Mouse (Mus musculus) forebrain, embryonic 15.5 days (tissue): ENCODE results near the gene Serpinh1. TPM values are rescaled to one million over a fixed set of nuclear protein-coding genes. Genes with fewer than 3 reads are reported as not detected.
A peak's percentile ranks its signal among the peaks of the same experiment; 100 is the strongest.

Experiments
- ATAC-seq: fragments of 200-750 bp; cut with Nextera tagmentation; replicated peaks from 2 replicates; pipeline ENCODE4 v1.8.0; 2017; ENCODE audit warnings: mild to moderate bottlenecking, moderate TSS enrichment, moderate library complexity
- H3K27ac ChIP-seq: fragments of 300-500 bp; sonication (generic); replicated peaks from 2 replicates; pipeline ENCODE4 v1.5.1; 2015; ENCODE audit warnings: mild to moderate bottlenecking, inconsistent platforms
- H3K27me3 ChIP-seq: fragments of 300-500 bp; sonication (generic); 2 replicates; pipeline ENCODE4 v1.6.1; 2015; ENCODE audit warnings: inconsistent platforms
- H3K36me3 ChIP-seq: fragments of 300-500 bp; sonication (generic); 2 replicates; pipeline ENCODE4 v1.6.1; 2015; ENCODE audit warnings: mild to moderate bottlenecking, inconsistent platforms
- H3K4me1 ChIP-seq: fragments of 300-500 bp; sonication (generic); 2 replicates; pipeline ENCODE4 v1.6.1; 2015; ENCODE audit warnings: inconsistent platforms
- H3K4me2 ChIP-seq: fragments of 300-500 bp; sonication (generic); replicated peaks from 2 replicates; pipeline ENCODE4 v1.6.1; 2015; ENCODE audit warnings: mild to moderate bottlenecking, inconsistent platforms
- H3K4me3 ChIP-seq: fragments of 300-500 bp; sonication (generic); 2 replicates; pipeline ENCODE4 v1.5.1; 2015; ENCODE audit warnings: mild to moderate bottlenecking, inconsistent platforms
- H3K9ac ChIP-seq: fragments of 300-500 bp; sonication (generic); replicated peaks from 2 replicates; pipeline ENCODE4 v1.6.1; 2015; ENCODE audit warnings: mild to moderate bottlenecking, inconsistent platforms
- H3K9me3 ChIP-seq: fragments of 300-500 bp; sonication (generic); 2 replicates; pipeline ENCODE4 v1.6.1; 2016; ENCODE audit warnings: inconsistent platforms
- WGBS: fragments of 180-500 bp; shearing (Covaris S2); methylation state at CpG from one replicate; pipeline ENCODE4 v1.1.7; 2015; ENCODE audit warnings: mixed read lengths; 5-methylcytosine and 5-hydroxymethylcytosine counted together
- polyA plus RNA-seq: library from polyadenylated mRNA; unstranded; fragments of >200 nt; fragmentation: Nextera tagmentation; extraction: Ambion mirVana; gene quantifications from 2 replicates; pipeline ENCODE4 v1.2.1, GENCODE M21; 2015

Gene Serpinh1
- polyA plus RNA-seq, 1 experiment from 2014 or later: 210 TPM

DNA sequence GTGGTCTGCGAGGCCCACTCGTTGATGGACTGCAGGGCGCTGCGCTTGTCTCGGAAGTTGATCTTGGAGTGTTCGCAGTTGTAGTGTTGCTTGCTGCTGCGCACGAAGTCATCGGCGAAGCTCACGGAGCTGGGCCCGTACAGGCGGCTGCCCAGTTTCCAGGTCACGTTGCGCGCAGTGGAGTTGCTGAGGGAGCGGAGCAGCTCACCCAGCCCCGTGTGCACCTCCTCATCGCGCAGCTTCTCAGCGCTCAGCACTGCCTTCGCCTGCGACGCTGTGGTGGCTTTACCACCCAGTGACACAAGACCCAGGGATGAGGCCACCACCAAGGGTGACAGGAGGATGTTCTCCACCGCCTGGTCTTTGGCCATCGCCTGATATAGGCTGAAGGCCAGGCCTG, 4.2 kb downstream of the Serpinh1 start:
- Histone ChIP-seq H3K4me2 (no peak overlapping the region), H3K27ac (no peak overlapping the region), H3K9me3 (no peaks in the 10 kb centered on the region), H3K4me1 (peaks cover 34% of the 10 kb centered on the region), H3K4me3 (no peak overlapping the region), H3K27me3 (no peaks in the 10 kb centered on the region), H3K9ac (no peak overlapping the region), H3K36me3 (peaks cover 15% of the 10 kb centered on the region)
- WGBS: 96% methylated on average over 26 of the region's 26 CpGs
- no peak for ATAC-seq

- Histone ChIP-seq H3K9ac (no peak overlapping the region), H3K4me3 (no peak overlapping the region), H3K27me3 (no peaks in the 10 kb centered on the region), H3K27ac (no peak overlapping the region), H3K9me3 (no peaks in the 10 kb centered on the region), H3K4me1 (peaks cover 22% of the 10 kb centered on the region), H3K36me3 (peaks cover 15% of the 10 kb centered on the region), H3K4me2 (no peak overlapping the region)
- ATAC-seq: no peak
- 97% methylated on average over 10 of the region's 10 CpGs for WGBS
Observed at GRCm38 (mm10) chr7:99347268-99347667, 5.8 kb downstream of the Serpinh1 start.

DNA sequence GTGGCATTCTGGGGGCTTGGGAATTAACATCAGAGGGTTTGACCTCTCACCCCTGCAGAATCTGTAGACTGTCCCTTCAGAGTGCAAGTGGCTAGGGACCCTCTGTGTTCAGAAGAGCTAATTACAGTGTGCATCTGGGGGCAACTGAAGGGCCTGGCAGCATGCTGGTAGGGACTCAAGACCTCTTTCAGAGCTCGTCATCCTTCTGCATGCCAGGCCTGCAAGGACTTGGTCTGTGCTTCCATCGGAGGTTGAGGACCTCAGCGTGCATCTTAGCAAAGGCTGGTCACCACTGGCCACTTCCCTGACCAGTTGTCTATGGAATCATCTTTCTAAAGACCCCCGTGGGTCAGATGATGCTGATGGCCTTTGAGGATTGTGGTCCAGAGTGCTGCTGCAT, 9.5 kb downstream of the Serpinh1 start:
- no peaks in the 10 kb centered on the region for H3K9me3 ChIP-seq
- H3K27ac ChIP-seq: no peak overlapping the region
- no peak overlapping the region for H3K4me2 ChIP-seq
- WGBS: 89% methylated on average over 4 of the region's 4 CpGs
- H3K36me3 ChIP-seq: peaks cover 15% of the 10 kb centered on the region
- H3K4me1 ChIP-seq: no peaks in the 10 kb centered on the region
- no peak overlapping the region for H3K4me3 ChIP-seq
- no peak for ATAC-seq
- H3K9ac ChIP-seq: no peak overlapping the region
- H3K27me3 ChIP-seq: no peaks in the 10 kb centered on the region

GRCm38 (mm10) chr7:99340736-99341135, 12.3 kb downstream of the Serpinh1 start:
- Histone ChIP-seq H3K4me2 (no peak overlapping the region), H3K9me3 (no peaks in the 10 kb centered on the region), H3K27ac (no peak overlapping the region), H3K27me3 (no peaks in the 10 kb centered on the region), H3K36me3 (peaks cover 24% of the 10 kb centered on the region), H3K4me1 (no peaks in the 10 kb centered on the region), H3K9ac (no peak overlapping the region), H3K4me3 (no peak overlapping the region)
- 82% methylated on average over 8 of the region's 8 CpGs for WGBS
- no peak for ATAC-seq

GRCm38 (mm10) chr7:99332774-99333480, 20.1 kb downstream of the Serpinh1 start:
- Histone ChIP-seq H3K4me1 (peaks cover 3% of the 10 kb centered on the region; the same call in 1 of the 2 replicates), H3K27ac (no peak overlapping the region), H3K9me3 (no peaks in the 10 kb centered on the region), H3K36me3 (peaks cover 21% of the 10 kb centered on the region), H3K27me3 (no peaks in the 10 kb centered on the region), H3K4me3 (no peak overlapping the region), H3K4me2 (no peak overlapping the region), H3K9ac (no peak overlapping the region)
- ATAC-seq: peak; percentile 57
- WGBS: 45% methylated on average over 12 of the region's 12 CpGs

GRCm38 (mm10) chr7:99330012-99330411, 23.0 kb downstream of the Serpinh1 start:
- no peak overlapping the region for H3K27ac ChIP-seq
- H3K9ac ChIP-seq: no peak overlapping the region
- no peaks in the 10 kb centered on the region for H3K27me3 ChIP-seq
- H3K4me2 ChIP-seq: no peak overlapping the region
- no peaks in the 10 kb centered on the region for H3K9me3 ChIP-seq
- peaks cover 3% of the 10 kb centered on the region; the same call in 1 of the 2 replicates for H3K4me1 ChIP-seq
- no peak for ATAC-seq
- H3K36me3 ChIP-seq: no peaks in the 10 kb centered on the region
- WGBS: 89% methylated on average over 5 of the region's 5 CpGs
- H3K4me3 ChIP-seq: no peak overlapping the region

DNA sequence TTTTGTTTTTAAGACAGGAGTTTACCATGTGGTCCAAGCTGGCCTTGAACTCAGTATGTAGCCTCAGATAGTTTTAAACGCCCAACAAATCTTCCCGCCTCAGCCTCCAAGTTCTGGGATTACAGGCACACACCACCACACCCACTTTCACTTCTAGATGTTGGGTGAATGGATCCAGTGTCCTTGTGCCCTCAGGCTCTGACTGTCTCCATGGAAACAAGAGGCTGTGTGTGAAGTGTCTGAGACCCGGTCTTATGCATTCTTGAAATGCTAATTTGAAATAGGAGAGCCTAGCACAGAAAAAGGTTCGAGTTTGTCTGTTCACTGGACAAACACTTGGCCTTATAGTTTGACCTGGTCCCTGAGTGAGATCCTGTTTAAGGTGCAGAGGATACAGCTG, 24.2 kb downstream of the Serpinh1 start:
- peaks cover 3% of the 10 kb centered on the region; the same call in 1 of the 2 replicates for H3K4me1 ChIP-seq
- H3K9me3 ChIP-seq: no peaks in the 10 kb centered on the region
- no peak overlapping the region for H3K4me3 ChIP-seq
- WGBS: 41% methylated on average over 4 of the region's 4 CpGs
- no peak for ATAC-seq
- no peak overlapping the region for H3K9ac ChIP-seq
- H3K27ac ChIP-seq: no peak overlapping the region
- no peak overlapping the region for H3K4me2 ChIP-seq
- 0 out of 2 replicates have a peak, but pooled peaks cover 2% of the 10 kb centered on the region for H3K36me3 ChIP-seq
- no peaks in the 10 kb centered on the region for H3K27me3 ChIP-seq

DNA sequence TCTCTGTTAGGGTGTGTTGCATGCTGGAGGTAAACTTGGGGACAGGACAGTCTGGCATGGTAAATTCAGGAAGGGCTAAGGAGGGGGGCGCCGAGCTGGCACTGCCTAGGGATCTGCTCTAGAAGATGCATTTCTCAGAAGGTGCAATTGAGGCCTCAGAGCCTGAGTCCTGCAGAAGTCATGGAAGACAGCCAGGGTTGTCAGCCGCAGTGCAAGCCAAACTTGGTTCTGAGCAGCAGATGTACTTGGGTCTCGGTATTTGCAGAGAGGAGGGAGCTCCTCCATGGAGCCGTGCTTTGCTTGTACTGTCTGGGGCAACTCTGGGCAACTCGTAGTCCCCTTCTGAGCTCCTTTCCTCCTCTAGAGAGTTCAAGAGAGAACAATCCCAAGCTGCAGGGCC, 26.9 kb downstream of the Serpinh1 start:
- WGBS: 78% methylated on average over 6 of the region's 6 CpGs
- no peak overlapping the region for H3K4me3 ChIP-seq
- H3K27ac ChIP-seq: no peak overlapping the region
- ATAC-seq: no peak
- no peaks in the 10 kb centered on the region for H3K27me3 ChIP-seq
- no peak overlapping the region for H3K9ac ChIP-seq
- H3K4me2 ChIP-seq: no peak overlapping the region
- no peaks in the 10 kb centered on the region for H3K9me3 ChIP-seq
- peaks cover 3% of the 10 kb centered on the region; the same call in 1 of the 2 replicates for H3K4me1 ChIP-seq
- H3K36me3 ChIP-seq: peaks cover 2% of the 10 kb centered on the region; the same call in 1 of the 2 replicates

DNA sequence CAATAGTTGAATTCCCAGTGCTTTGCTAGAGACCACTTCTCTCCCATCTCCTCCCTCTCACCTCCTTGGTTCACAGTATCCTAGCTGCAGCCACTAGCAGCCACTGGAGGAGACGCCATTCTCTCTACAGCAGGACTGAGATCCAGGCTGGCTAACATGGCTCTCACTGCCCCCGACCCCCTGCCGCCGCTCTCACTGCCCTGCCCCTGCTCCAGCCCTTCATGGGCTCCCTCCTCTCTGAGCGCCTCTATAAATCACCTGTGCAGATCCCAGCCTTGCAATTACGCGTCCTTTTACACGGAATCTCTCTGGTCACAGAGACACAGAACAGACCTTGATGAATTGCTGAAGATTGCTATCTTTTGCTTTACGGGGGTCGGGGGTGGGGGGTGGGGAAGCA, 28.2 kb downstream of the Serpinh1 start:
- Histone ChIP-seq H3K9me3 (no peaks in the 10 kb centered on the region), H3K27ac (peak overlapping the region; percentile 27), H3K36me3 (peaks cover 2% of the 10 kb centered on the region; the same call in 1 of the 2 replicates), H3K4me1 (peaks cover 5% of the 10 kb centered on the region; the same call in 1 of the 2 replicates), H3K4me3 (no peak overlapping the region), H3K4me2 (no peak overlapping the region), H3K27me3 (no peaks in the 10 kb centered on the region), H3K9ac (no peak overlapping the region)
- WGBS: 44% methylated on average over 10 of the region's 10 CpGs
- ATAC-seq: 0 out of 2 replicates have a peak, but pooled peaks have one; percentile 17

GRCm38 (mm10) chr7:99323321-99323700, 29.7 kb downstream of the Serpinh1 start:
- Histone ChIP-seq H3K9ac (no peak overlapping the region), H3K27ac (no peak overlapping the region), H3K27me3 (no peaks in the 10 kb centered on the region), H3K4me1 (0 out of 2 replicates have a peak, but pooled peaks cover 3% of the 10 kb centered on the region), H3K36me3 (peaks cover 2% of the 10 kb centered on the region; the same call in 1 of the 2 replicates), H3K4me3 (no peak overlapping the region), H3K9me3 (no peaks in the 10 kb centered on the region), H3K4me2 (no peak overlapping the region)
- no peak for ATAC-seq
- WGBS: 90% methylated on average over 9 of the region's 9 CpGs

- Histone ChIP-seq H3K4me2 (no peak overlapping the region), H3K9ac (no peak overlapping the region), H3K9me3 (no peaks in the 10 kb centered on the region), H3K4me3 (no peak overlapping the region), H3K36me3 (peaks cover 2% of the 10 kb centered on the region; the same call in 1 of the 2 replicates), H3K27me3 (no peaks in the 10 kb centered on the region), H3K27ac (no peak overlapping the region), H3K4me1 (0 out of 2 replicates have a peak, but pooled peaks cover 3% of the 10 kb centered on the region)
- no peak for ATAC-seq
- 90% methylated on average over 6 of the region's 6 CpGs for WGBS
Observed at GRCm38 (mm10) chr7:99322691-99323320, 30.2 kb downstream of the Serpinh1 start.

- Histone ChIP-seq H3K9me3 (no peaks in the 10 kb centered on the region), H3K4me3 (no peak overlapping the region), H3K9ac (no peak overlapping the region), H3K27ac (no peak overlapping the region), H3K4me1 (0 out of 2 replicates have a peak, but pooled peaks cover 3% of the 10 kb centered on the region), H3K36me3 (peaks cover 16% of the 10 kb centered on the region; the same call in 1 of the 2 replicates), H3K27me3 (no peaks in the 10 kb centered on the region), H3K4me2 (no peak overlapping the region)
- ATAC-seq: no peak
- WGBS: 40% methylated on average over 14 of the region's 14 CpGs
Observed at GRCm38 (mm10) chr7:99320524-99320923, 32.5 kb downstream of the Serpinh1 start.
